Mouse (Mus musculus) spleen, adult 2 months (tissue): ENCODE measurements around the gene Fbxw21. TPM values are rescaled to one million over a fixed set of nuclear protein-coding genes. Genes with fewer than 3 reads are reported as not detected.

Source experiments
- DNase-seq, 2 experiments: peaks; one replicate each; pipeline versions ENCODE4 v3.0.0 to v3.0.0-alpha.2; 2012 to 2021; ENCODE audit warnings: low spot score in 2 of 2, low read depth in 1 of 2
- H3K27ac ChIP-seq: fragments of 200-500 bp; 2 replicates; pipeline ENCODE4 v1.5.1; 2012; ENCODE audit warnings: low read length, inconsistent platforms; ENCODE audit not compliant: insufficient read depth
- H3K27me3 ChIP-seq: fragments of 200-500 bp; 2 replicates; pipeline ENCODE4 v1.6.1; 2012; ENCODE audit warnings: mild to moderate bottlenecking, moderate library complexity, low read length, inconsistent platforms; ENCODE audit not compliant: control insufficient read depth, insufficient read depth
- H3K36me3 ChIP-seq: fragments of 200-500 bp; 2 replicates; pipeline ENCODE4 v1.6.1; 2012; ENCODE audit warnings: mild to moderate bottlenecking, low read length, inconsistent platforms; ENCODE audit not compliant: control insufficient read depth, insufficient read depth
- H3K4me1 ChIP-seq: fragments of 200-500 bp; 2 replicates; pipeline ENCODE4 v1.6.1; 2011; ENCODE audit warnings: inconsistent platforms; ENCODE audit not compliant: control insufficient read depth, insufficient read depth, insufficient read length
- H3K4me3 ChIP-seq: fragments of 200-500 bp; 2 replicates; pipeline ENCODE4 v1.5.1; 2011; ENCODE audit warnings: mild to moderate bottlenecking, inconsistent platforms; ENCODE audit not compliant: insufficient read depth, insufficient read length; ENCODE audit errors: extremely low read depth
- CTCF ChIP-seq: fragments of 200-500 bp; IDR thresholded peaks from 2 replicates; pipeline ENCODE4 v1.5.1; 2011; ENCODE audit warnings: mild to moderate bottlenecking, inconsistent platforms; ENCODE audit not compliant: insufficient read depth, insufficient read length, insufficient replicate concordance; ENCODE audit errors: extremely low read depth
- POLR2A ChIP-seq: fragments of 200-500 bp; IDR thresholded peaks from 2 replicates; pipeline ENCODE4 v1.6.1; 2011; ENCODE audit warnings: low read depth, low read length, inconsistent platforms
- WGBS: fragments of 180-500 bp; shearing (Covaris S2); methylation state at CpG from one replicate; pipeline ENCODE4 v1.1.7; 2018; 5-methylcytosine and 5-hydroxymethylcytosine counted together
- polyA plus RNA-seq: library from polyadenylated mRNA; depleted of rRNA; stranded (reverse); fragments of >200 nt; gene quantifications from 2 replicates; pipeline ENCODE4 v1.2.3, GENCODE M21; 2012

The Fbxw21 gene
- polyA plus RNA-seq, 1 experiment = not detected

GRCm38 (mm10) chr9:109105648-109106047 is 56.2 kb downstream of the Fbxw21 start:
- DNase-seq = no peak
- Histone ChIP-seq H3K4me1 (no peaks in the 10 kb centered on the region), H3K36me3 (no peaks in the 10 kb centered on the region), H3K27ac (no peak overlapping the region), H3K27me3 (no peaks in the 10 kb centered on the region), H3K4me3 (no peak overlapping the region)
- TF ChIP-seq CTCF = no peak
- TF ChIP-seq POLR2A = no peak
- 69% methylated on average over 12 of the region's 12 CpGs for WGBS

- Histone ChIP-seq H3K4me1 (no peaks in the 10 kb centered on the region), H3K36me3 (no peaks in the 10 kb centered on the region), H3K27ac (no peak overlapping the region), H3K4me3 (no peak overlapping the region), H3K27me3 (no peaks in the 10 kb centered on the region)
- no peak for DNase-seq
- 83% methylated on average over 12 of the region's 12 CpGs for WGBS
- TF ChIP-seq CTCF (no peak), POLR2A (no peak)
These were observed 56.8 kb downstream of the Fbxw21 start for GRCm38 (mm10) chr9:109105011-109105410.

- Histone ChIP-seq H3K4me1 (no peaks in the 10 kb centered on the region), H3K27me3 (no peaks in the 10 kb centered on the region), H3K27ac (no peak overlapping the region), H3K36me3 (no peaks in the 10 kb centered on the region), H3K4me3 (no peak overlapping the region)
- no peak for DNase-seq
- WGBS = 86% methylated on average over 9 of the region's 9 CpGs
- TF ChIP-seq CTCF (no peak), POLR2A (no peak)
These were observed 57.8 kb downstream of the Fbxw21 start for GRCm38 (mm10) chr9:109104083-109104482.

GRCm38 (mm10) chr9:109103250-109103649 is 58.6 kb downstream of the Fbxw21 start:
- WGBS = 87% methylated on average over 7 of the region's 7 CpGs
- no peaks in the 10 kb centered on the region for H3K27me3 ChIP-seq

GRCm38 (mm10) chr9:109102541-109102940 is 59.3 kb downstream of the Fbxw21 start:
- WGBS = 83% methylated on average over 3 of the region's 3 CpGs
- Histone ChIP-seq H3K4me1 (no peaks in the 10 kb centered on the region), H3K27ac (no peak overlapping the region), H3K27me3 (no peaks in the 10 kb centered on the region), H3K36me3 (no peaks in the 10 kb centered on the region), H3K4me3 (no peak overlapping the region)
- DNase-seq = no peak
- TF ChIP-seq POLR2A = no peak

More at GRCm38 (mm10) chr9:109103250-109103649, 58.6 kb downstream of the Fbxw21 start:
- H3K27ac ChIP-seq = no peak overlapping the region
- no peak for DNase-seq
- no peak overlapping the region for H3K4me3 ChIP-seq
- H3K4me1 ChIP-seq = no peaks in the 10 kb centered on the region
- TF ChIP-seq CTCF = no peak
- no peak for TF ChIP-seq POLR2A
- no peaks in the 10 kb centered on the region for H3K36me3 ChIP-seq

- no peaks in the 10 kb centered on the region for H3K27me3 ChIP-seq
- H3K4me3 ChIP-seq = no peak overlapping the region
- 93% methylated on average over 5 of the region's 5 CpGs for WGBS
- H3K36me3 ChIP-seq = no peaks in the 10 kb centered on the region
- DNase-seq = no peak
- no peak overlapping the region for H3K27ac ChIP-seq
- no peak for TF ChIP-seq CTCF
- TF ChIP-seq POLR2A = no peak
- H3K4me1 ChIP-seq = no peaks in the 10 kb centered on the region
These were observed 59.9 kb downstream of the Fbxw21 start for GRCm38 (mm10) chr9:109101933-109102445.

GRCm38 (mm10) chr9:109100307-109100928 is 61.4 kb downstream of the Fbxw21 start:
- H3K4me1 ChIP-seq = peaks cover 3% of the 10 kb centered on the region; the same call in 1 of the 2 replicates
- H3K27me3 ChIP-seq = peaks cover 4% of the 10 kb centered on the region
- 52% methylated on average over 20 of the region's 20 CpGs for WGBS
- H3K27ac ChIP-seq = no peak overlapping the region
- DNase-seq = no peak
- TF ChIP-seq POLR2A = no peak
- no peaks in the 10 kb centered on the region for H3K36me3 ChIP-seq
- H3K4me3 ChIP-seq = no peak overlapping the region
